Mouse (Mus musculus): ENCODE measurements at regions not wholly inside any gene's neighbourhood (a gene's known extent, or its start where the extent isn't known, plus 50 kb on each side); places are given as distances from the start of the nearest gene placed in this dataset.

DNA sequence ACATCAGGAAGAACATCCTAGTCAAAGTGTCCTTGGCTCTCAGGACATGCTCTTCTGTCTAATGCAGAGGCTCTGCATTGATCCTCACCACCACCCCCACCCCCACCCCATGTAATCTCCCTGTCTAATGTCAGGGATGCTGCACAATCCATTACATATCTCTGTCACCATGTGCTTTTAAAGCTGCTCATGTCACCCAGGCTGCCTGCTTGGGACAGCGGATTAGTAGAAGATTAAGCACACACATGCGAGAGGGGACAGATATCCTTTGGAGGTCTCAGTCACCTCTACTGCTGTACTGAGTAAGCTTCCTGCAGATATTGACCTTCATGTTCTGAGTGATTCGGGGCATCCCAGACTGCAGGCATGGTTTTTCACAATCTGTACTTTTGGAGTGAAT is 50.7 kb upstream of the Kl start:
- Histone ChIP-seq H3K4me3 (ENCODE audit: control insufficient read depth in 1 of 2, insufficient read depth in 1 of 2, low read depth in 2 of 2, low read length in 2 of 2) (no peak overlapping the region), H3K4me1 (ENCODE audit: control insufficient read depth in 1 of 2, insufficient read depth in 2 of 2, low read length in 2 of 2) (no peaks in the 10 kb centered on the region), H3K79me2 (ENCODE audit: control insufficient read depth, insufficient read depth, low read length, poor library complexity) (no peaks in the 10 kb centered on the region), H3K27ac (ENCODE audit: control insufficient read depth, low read depth, low read length) (no peak overlapping the region), H3K9ac (ENCODE audit: control insufficient read depth, low read depth, low read length, poor library complexity, severe bottlenecking) (no peak overlapping the region), H3K27me3 (ENCODE audit: control insufficient read depth in 1 of 2, insufficient read depth in 2 of 2, low read length in 2 of 2) (no peaks in the 10 kb centered on the region), H3K9me3 (replicated peaks; ENCODE audit: insufficient read depth, low read length) (no peaks in the 10 kb centered on the region), H3K36me3 (ENCODE audit: control insufficient read depth in 1 of 2, insufficient read depth in 2 of 2, low read length in 2 of 2) (no peaks in the 10 kb centered on the region)
- no peak for DNase-seq (ENCODE audit: low read depth, low spot score)
- TF ChIP-seq ZNF384 (IDR thresholded peaks at IDR 0.05; ENCODE audit: low read depth, low read length) = no peak
- no peak for TF ChIP-seq MYC (IDR thresholded peaks at IDR 0.05; ENCODE audit: low read depth, low read length)
- no peak for TF ChIP-seq SIN3A (IDR thresholded peaks at IDR 0.05; ENCODE audit: low read length)
- TF ChIP-seq ZMIZ1 (IDR thresholded peaks at IDR 0.05; ENCODE audit: low read depth, low read length) = no peak
- no peak for TF ChIP-seq CHD1 (IDR thresholded peaks at IDR 0.05; ENCODE audit: low read depth, low read length)

Measured in MEL (cell line).